Mouse (Mus musculus): ENCODE data around the gene Rela.
"Not testable (repeated sequence)": the region's sequence is repeated elsewhere in the genome, so short reads cannot be mapped to it uniquely, and the experiment has no call there.

Rela gene

DNA sequence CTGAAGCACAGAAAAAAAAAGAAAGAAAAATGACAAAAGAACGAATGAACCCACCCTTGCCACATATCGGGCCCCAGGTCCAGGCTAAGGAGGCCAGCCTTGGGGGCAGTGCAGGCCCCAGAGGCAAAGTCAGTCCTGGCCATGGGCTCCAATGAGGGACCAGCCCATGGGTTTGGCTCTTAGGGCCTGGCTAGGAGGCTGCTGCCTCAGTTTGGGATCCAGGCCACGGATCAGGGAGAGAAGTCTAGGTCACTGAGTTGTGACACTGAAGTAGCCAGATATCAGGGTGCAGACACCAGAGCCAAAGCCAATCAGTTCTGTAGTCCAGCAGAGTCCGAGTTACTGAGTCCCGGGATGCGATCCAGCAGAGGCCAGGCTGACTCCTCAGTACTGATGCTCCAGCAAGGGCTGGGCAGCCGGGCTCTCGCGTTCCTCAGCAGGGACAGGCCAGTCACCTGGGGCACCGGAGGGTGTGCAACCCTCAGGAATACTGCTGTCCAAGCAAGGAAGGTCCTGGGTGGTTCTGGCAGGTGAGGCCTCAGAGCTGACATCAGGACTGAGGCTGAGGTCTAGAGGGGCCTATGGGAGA lies 27.5 kb downstream of the Rela start:
- no peak for DNase-seq (ENCODE audit: low spot score in 2 of 2)

GRCm38 (mm10) chr19:5665465-5665864 lies 28.2 kb downstream of the Rela start:
- DNase-seq (ENCODE audit: low spot score in 2 of 2), result no peak

GRCm38 (mm10) chr19:5666386-5666785 lies 29.1 kb downstream of the Rela start:
- no peak for DNase-seq (ENCODE audit: low spot score in 2 of 2)

- DNase-seq (ENCODE audit: low spot score in 2 of 2), result no peak
Measured at GRCm38 (mm10) chr19:5668372-5668771, 31.1 kb downstream of the Rela start.

- no peak for DNase-seq (ENCODE audit: low spot score in 2 of 2)
Measured at GRCm38 (mm10) chr19:5680432-5680831, 43.1 kb downstream of the Rela start.

- no peak for DNase-seq (ENCODE audit: low spot score in 2 of 2)
Measured at GRCm38 (mm10) chr19:5684236-5684635, 47.0 kb downstream of the Rela start.

DNA sequence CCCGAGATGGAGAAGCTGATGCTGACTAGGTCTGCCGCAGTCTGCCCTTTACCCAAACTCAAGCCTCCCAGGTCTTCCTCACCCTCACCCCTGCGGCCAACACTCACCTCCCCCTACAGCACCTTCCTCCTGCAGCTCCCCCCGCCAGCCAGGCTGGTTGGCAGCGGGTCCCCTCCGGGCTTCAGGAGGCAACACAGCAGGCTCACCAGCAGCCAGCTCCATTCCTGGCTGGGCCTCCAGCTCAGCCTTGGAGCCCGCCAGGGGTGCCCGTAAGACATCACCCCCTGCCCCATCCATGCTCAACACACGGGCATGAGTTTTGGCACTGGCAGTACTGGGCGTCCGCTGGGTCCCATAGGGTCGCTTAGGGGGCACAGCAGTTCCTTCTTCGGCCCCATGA lies 47.7 kb downstream of the Rela start:
- no peak for DNase-seq (ENCODE audit: low spot score in 2 of 2)

DNA sequence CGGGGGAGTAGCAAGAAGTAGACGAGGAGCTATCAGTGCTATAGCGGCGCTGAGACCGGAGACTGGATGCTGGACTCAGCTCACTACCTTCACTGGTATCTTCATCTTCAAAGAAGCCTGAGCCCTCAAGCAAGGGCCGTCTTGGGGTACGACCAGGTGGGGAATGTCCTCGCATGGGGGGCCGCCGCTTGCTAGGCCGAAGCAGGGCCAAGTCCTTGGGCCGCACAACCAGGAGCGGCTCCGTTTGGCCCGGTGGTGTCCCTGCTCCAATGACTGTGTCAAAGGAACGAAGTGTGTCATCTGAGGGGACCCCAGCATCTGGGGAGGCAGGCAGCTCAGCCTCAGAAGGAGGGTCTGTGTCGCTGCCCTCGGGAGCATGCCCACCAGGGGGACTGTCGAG lies 48.1 kb downstream of the Rela start:
- DNase-seq (ENCODE audit: low spot score in 2 of 2), result no peak

GRCm38 (mm10) chr19:5685861-5686260 lies 48.6 kb downstream of the Rela start:
- no peak for DNase-seq (ENCODE audit: low spot score in 2 of 2)

GRCm38 (mm10) chr19:5686437-5686836 lies 49.2 kb downstream of the Rela start:
- DNase-seq (ENCODE audit: low spot score in 2 of 2), result no peak

DNA sequence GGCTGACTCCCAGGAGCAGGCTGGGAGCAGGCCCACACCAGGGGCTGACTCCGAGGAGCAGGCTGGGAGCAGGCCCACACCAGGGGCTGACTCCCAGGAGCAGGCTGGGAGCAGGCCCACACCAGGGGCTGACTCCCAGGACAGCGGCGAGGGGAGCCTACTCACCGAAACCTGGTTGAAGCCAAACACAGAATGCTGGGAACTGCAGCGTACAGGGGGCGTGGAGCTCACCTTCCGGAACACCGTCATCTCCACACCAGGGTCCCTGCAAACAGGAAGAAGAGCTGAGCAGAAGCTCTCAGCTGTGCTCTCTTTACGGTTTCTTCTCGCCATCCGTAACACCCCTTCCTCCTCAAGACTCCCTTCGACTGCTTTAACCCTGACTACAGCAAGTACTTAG lies 49.7 kb downstream of the Rela start:
- DNase-seq (ENCODE audit: low spot score in 2 of 2), result not testable (repeated sequence)

DNA sequence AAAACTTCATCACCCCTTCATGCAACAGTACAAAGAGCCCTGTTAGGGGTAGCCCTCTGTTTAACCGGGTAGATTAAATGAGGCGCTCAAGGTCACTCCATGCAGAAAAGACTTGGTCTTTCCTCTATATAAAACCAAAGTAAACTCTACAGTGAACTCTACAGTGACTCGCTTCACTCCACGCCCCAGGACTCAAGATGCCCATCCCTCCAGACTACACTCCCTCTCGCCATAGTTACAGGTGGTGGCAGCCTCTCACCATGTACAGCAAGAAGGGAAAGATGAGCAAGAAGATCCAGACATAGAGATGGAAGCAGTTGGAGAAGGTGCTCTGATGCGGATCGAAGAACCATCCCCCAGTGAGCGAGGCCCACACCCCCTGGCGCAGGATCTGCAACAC lies 50.5 kb downstream of the Rela start:
- no peak for DNase-seq (ENCODE audit: low spot score in 2 of 2)

DNA sequence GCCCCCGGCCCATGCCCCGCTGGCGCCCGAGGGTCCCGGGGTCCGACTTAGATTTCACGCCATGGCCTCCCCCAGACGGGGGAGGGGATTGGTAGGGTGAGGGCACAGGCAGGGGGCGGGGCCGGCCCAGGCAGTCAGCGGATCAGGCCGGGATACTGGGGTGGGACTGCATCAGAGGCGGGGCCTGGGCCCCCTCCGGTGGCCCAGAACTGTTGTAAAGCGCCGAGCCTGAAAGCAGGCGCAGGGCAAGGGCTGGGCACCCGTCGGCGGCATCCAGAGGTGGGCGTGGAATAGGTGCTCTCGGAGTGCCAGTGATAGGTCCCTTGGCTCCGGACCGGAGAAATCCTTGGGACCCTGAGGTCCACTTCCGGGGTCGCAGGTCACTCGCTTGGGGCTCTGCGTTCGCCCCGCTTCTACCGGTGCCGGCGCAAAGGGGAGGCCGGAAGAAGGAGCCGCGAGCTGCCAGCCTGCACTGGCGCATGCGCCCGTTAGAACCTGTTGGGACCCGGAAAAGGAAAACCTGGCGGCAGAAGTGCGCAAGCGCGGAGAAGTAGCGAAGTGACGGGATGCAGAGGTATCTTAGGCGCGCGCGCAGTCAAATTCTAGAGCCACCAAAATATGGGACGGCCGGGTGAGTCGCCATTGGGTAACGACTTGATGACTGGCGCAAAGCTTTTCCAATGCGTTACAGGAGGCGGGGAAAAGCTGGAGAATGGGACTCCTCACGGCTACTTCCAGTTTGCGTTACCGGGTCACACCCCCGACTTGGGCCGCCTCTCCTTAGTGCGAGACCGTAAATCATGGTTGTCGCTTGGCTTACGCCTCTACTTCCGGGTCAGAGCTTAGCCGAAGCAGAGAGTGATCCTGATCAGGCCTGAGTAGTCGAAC lies 51.2 kb downstream of the Rela start, which contains the start of the genes Map3k11 and Pcnx3:
Gene Map3k11, plus strand, starts transcription at position 543 of the 888 bp plus-strand sequence.
Gene Pcnx3, minus strand, starts transcription at position 709 of the 888 bp plus-strand sequence.
- DNase-seq (ENCODE audit: low spot score in 2 of 2), result peak; percentile 97 to 99

GRCm38 (mm10) chr19:5689088-5689428 lies 51.8 kb downstream of the Rela start:
- DNase-seq (ENCODE audit: low spot score in 2 of 2), result no peak

DNA sequence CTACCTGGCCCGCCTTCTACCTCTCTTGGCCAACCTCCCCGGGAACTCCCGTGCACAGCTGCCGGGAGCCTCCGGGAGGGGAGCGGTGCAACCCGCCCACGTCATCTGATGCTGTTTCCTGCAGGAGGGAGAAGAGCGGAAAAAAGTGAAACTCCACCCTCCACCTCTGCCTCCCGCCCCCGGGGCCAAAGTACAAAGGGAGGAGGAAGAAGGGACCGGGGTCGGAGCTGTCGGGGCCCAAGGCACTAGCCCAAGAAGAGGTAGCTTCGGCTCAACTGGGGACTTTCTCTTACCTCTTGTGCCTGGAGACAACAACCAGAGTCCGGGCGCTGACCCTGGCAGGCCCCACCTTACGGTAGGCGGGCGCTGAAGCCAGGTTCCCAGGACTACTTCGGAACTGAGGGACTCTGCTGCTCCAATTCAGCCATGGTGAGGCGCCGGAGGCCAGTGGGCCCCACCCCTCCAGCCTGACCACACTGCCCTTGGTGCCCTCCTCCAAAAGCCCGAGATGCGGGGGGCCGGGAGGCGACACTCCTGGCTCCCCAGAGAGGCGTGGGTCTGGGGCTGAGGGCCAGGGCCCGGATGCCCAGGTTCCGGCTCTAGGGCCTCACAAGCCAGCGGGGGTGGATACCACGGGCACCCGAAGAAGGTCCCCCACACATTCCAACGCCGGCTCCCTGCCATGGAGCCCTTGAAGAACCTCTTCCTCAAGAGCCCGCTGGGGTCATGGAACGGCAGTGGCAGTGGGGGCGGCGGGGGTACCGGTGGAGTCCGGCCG lies 52.5 kb downstream of the Rela start:
- peak; percentile 75 to 79 for DNase-seq (ENCODE audit: low spot score in 2 of 2)

DNA sequence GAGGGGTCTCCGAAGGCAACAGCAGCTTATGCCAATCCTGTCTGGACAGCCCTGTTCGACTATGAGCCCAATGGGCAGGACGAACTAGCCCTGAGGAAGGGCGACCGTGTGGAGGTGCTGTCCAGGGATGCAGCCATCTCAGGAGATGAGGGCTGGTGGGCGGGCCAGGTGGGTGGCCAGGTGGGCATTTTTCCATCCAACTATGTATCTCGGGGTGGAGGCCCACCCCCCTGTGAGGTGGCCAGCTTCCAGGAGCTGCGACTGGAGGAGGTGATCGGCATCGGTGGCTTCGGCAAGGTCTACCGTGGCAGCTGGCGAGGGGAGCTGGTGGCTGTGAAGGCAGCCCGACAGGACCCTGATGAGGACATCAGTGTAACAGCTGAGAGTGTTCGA lies 53.1 kb downstream of the Rela start:
- DNase-seq (ENCODE audit: low spot score in 2 of 2), result no peak

- no peak for DNase-seq (ENCODE audit: low spot score in 2 of 2)
Measured at GRCm38 (mm10) chr19:5691601-5692000, 54.3 kb downstream of the Rela start.

- DNase-seq (ENCODE audit: low spot score in 2 of 2), result no peak
Measured at GRCm38 (mm10) chr19:5692086-5692912, 55.0 kb downstream of the Rela start.

DNA sequence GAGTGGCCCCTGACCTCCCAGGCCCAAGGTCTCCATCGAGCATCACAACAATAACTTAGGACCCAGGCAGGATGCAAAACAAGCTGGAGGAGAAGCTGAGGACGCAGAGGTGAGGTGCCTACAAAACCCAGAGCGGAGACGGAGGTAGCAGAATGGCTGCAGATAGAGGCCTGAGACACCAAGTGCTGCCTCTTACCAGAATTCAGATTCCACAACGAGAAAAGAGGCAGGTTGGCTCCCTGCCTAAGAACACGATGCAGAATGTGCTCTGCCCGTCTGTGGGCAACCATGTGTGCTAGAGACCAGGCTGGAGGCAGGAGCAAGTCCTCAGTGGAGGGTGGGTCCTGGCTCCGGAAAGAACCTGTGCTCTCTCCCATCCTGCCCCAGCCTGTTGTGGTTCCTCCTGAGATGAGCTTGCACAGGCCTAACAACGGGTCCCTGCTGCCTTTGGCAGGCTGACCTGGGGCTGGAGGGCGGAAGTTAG lies 55.7 kb downstream of the Rela start:
- DNase-seq (ENCODE audit: low spot score in 2 of 2), result no peak

GRCm38 (mm10) chr19:5693801-5694200 lies 56.5 kb downstream of the Rela start:
- no peak for DNase-seq (ENCODE audit: low spot score in 2 of 2)

DNA sequence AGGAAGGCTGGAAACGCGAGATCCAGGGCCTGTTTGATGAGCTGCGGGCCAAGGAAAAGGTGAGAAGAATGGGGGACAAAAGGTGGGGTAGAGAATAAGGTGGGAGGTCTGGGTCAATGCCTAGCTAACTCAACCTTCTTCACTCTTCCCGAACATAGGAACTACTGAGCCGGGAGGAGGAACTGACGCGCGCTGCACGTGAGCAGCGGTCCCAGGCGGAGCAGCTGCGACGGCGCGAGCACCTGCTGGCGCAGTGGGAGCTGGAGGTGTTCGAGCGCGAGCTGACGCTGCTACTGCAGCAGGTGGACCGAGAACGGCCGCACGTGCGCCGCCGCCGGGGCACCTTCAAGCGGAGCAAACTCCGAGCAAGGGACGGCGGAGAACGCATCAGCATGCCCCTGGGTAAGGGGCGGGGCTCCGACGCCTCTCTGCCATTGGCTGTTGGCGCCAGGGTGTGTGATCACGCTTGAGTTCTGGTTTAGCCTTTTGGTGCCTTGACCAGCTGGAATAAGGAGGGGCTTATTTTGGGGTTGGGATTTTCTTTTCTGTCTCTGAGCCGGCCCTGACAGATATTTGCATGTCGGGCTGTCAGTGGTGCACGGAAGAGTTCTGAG lies 58.7 kb downstream of the Rela start:
- DNase-seq (ENCODE audit: low spot score in 2 of 2), result no peak

All from right cerebral cortex, adult 2 months (tissue).